Mouse (Mus musculus) liver, postnatal 0 days (tissue): ENCODE measurements around the gene Tigar.

Experiments used
- CTCF ChIP-seq: sonication (generic); IDR thresholded peaks from 2 replicates; pipeline ENCODE4 v1.5.1; 2016; ENCODE audit warnings: antibody characterized with exemption, low read depth
- EP300 ChIP-seq: IDR thresholded peaks from 2 replicates; pipeline ENCODE4 v1.6.1; 2016; ENCODE audit warnings: antibody characterized with exemption, low read depth, mild to moderate bottlenecking

DNA sequence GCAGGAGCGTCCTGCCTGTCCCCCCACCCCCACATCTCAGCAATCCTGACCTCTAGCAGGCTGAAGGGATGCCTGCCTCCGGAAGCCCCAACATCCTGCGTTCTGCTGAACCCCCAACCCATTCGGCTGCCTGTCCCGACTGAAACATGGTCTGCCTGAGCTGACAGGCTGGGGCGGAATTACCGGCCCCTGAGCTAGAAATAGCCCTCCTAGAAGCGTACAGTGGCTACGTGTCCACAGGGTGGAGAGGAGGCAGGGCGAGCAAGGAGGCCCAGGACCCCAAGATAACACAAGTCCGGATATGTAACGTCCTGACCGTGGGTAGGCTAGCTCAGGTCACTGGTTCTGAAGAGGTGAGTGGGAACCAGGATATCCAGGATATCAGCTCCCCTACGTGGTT is 44.5 kb downstream of the Tigar start:
- TF ChIP-seq EP300 = no peak
- no peak for TF ChIP-seq CTCF
